Mouse (Mus musculus): ENCODE measurements around the gene Gm6217. TPM values are rescaled to one million over a fixed set of nuclear protein-coding genes. Genes with fewer than 3 reads are reported as not detected.
"Not testable (repeated sequence)": the region's sequence is repeated elsewhere in the genome, so short reads cannot be mapped to it uniquely, and the experiment has no call there.

Gene Gm6217
- polyA plus RNA-seq, 1 experiment from 2014 or later: not detected

DNA sequence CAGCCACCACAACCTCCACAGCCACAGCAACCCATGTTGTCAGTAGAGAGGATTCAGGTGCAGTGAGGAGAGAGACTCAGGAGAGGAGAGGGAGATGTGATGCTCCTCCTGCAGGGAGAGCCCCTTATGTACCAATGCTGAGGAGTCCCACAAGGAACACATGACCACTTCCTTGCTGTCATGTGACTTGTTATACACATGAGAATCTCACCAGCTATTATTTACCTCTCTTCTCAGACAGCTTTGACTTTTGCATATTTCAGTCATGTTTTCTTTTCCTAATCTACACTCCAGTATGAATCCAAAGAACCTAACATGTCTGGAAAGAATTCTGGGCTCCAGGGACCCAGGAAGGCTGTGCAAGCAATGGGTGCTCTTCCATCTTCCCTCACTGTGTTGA, 24.7 kb upstream of the Gm6217 start, which contains the start of gene Gm7544:
Gm7544 (minus strand) TSS at position 101 of the 400 bp plus-strand sequence.
- not testable (repeated sequence) for H3K4me2 ChIP-seq; H3K9me3 ChIP-seq (ENCODE audit: control insufficient read depth, low read length); ATAC-seq (replicated peaks; ENCODE audit: low FRiP score); H3K9ac ChIP-seq (ENCODE audit: low read depth, low read length); H3K36me3 ChIP-seq (ENCODE audit: control insufficient read depth, insufficient read depth, low read length); DNase-seq (ENCODE audit: low spot score); H3K27ac ChIP-seq (ENCODE audit: low read depth, low read length); H3K4me1 ChIP-seq (replicated peaks; ENCODE audit: control insufficient read depth, insufficient read depth, low read length); H3K27me3 ChIP-seq (replicated peaks; ENCODE audit: control insufficient read depth, insufficient read depth, low read length); H3K4me3 ChIP-seq (ENCODE audit: low read depth, low read length)

DNA sequence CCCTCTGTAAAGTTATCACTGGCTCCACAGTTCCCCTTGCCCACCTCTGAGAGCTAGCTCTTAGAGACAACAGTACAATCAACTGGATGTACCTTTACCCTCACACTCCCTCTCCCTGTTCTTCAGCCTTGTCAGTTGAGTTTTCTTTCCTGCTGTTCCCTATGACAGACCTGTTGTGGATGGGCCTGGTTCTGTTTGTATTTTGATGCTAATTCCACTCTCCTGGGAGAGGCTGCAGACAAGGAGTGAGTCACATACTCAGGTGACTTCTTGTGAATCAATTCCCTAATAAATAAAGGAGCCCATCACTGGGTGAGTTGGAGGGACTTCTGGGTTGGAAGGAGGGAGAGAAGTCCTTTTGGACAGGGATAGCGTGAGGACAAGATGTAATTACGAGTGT, 17.4 kb upstream of the Gm6217 start:
- Histone ChIP-seq H3K4me2 (no peak overlapping the region), H3K9ac (ENCODE audit: low read depth, low read length) (no peak overlapping the region), H3K4me1 (replicated peaks; ENCODE audit: control insufficient read depth, insufficient read depth, low read length) (no peaks in the 10 kb centered on the region), H3K4me3 (ENCODE audit: low read depth, low read length) (no peak overlapping the region), H3K27ac (ENCODE audit: low read depth, low read length) (no peak overlapping the region), H3K36me3 (ENCODE audit: control insufficient read depth, insufficient read depth, low read length) (no peaks in the 10 kb centered on the region), H3K9me3 (ENCODE audit: control insufficient read depth, low read length) (no peaks in the 10 kb centered on the region), H3K27me3 (replicated peaks; ENCODE audit: control insufficient read depth, insufficient read depth, low read length) (no peaks in the 10 kb centered on the region)
- WGBS: 86% methylated on average over 2 of the region's 2 CpGs
- ATAC-seq (replicated peaks; ENCODE audit: low FRiP score) (no peak), DNase-seq (ENCODE audit: low spot score) (no peak)

DNA sequence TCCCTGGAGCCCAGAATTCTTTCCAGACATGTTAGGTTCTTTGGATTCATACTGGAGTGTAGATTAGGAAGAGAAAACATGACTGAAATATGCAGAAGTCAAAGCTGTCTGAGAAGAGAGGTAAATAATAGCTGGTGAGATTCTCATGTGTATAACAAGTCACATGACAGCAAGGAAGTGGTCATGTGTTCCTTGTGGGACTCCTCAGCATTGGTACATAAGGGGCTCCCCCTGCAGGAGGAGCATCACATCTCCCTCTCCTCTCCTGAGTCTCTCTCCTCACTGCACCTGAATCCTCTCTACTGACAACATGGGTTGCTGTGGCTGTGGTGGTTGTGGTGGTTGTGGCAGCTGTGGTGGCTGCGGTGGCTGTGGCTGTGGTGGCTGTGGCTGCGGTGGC, 14.8 kb upstream of the Gm6217 start:
- not testable (repeated sequence) for ATAC-seq (replicated peaks; ENCODE audit: low FRiP score)

GRCm38 (mm10) chr1:82943295-82943694, 12.1 kb upstream of the Gm6217 start, which contains the start of gene A030003K21Rik:
Gene A030003K21Rik, minus strand, starts transcription at chr1:82943388.
- not testable (repeated sequence) for H3K9me3 ChIP-seq (ENCODE audit: control insufficient read depth, low read length); H3K4me1 ChIP-seq (replicated peaks; ENCODE audit: control insufficient read depth, insufficient read depth, low read length); H3K27ac ChIP-seq (ENCODE audit: low read depth, low read length); H3K36me3 ChIP-seq (ENCODE audit: control insufficient read depth, insufficient read depth, low read length); DNase-seq (ENCODE audit: low spot score); H3K27me3 ChIP-seq (replicated peaks; ENCODE audit: control insufficient read depth, insufficient read depth, low read length); ATAC-seq (replicated peaks; ENCODE audit: low FRiP score); H3K4me2 ChIP-seq; H3K9ac ChIP-seq (ENCODE audit: low read depth, low read length); H3K4me3 ChIP-seq (ENCODE audit: low read depth, low read length)
- no CpG with 5 or more reads among the region's 6 CpGs for WGBS

More for the DNA sequence above, 14.8 kb upstream of the Gm6217 start:
- not testable (repeated sequence) for DNase-seq (ENCODE audit: low spot score); H3K4me2 ChIP-seq; H3K4me3 ChIP-seq (ENCODE audit: low read depth, low read length); H3K36me3 ChIP-seq (ENCODE audit: control insufficient read depth, insufficient read depth, low read length); H3K27me3 ChIP-seq (replicated peaks; ENCODE audit: control insufficient read depth, insufficient read depth, low read length); H3K9ac ChIP-seq (ENCODE audit: low read depth, low read length); H3K9me3 ChIP-seq (ENCODE audit: control insufficient read depth, low read length); H3K4me1 ChIP-seq (replicated peaks; ENCODE audit: control insufficient read depth, insufficient read depth, low read length); H3K27ac ChIP-seq (ENCODE audit: low read depth, low read length)
- 91% methylated on average over 2 of the region's 2 CpGs for WGBS

GRCm38 (mm10) chr1:82942505-82942904, 11.3 kb upstream of the Gm6217 start:
- H3K27me3 ChIP-seq (replicated peaks; ENCODE audit: control insufficient read depth, insufficient read depth, low read length); DNase-seq (ENCODE audit: low spot score); H3K9ac ChIP-seq (ENCODE audit: low read depth, low read length); H3K4me3 ChIP-seq (ENCODE audit: low read depth, low read length); H3K27ac ChIP-seq (ENCODE audit: low read depth, low read length); H3K4me2 ChIP-seq; ATAC-seq (replicated peaks; ENCODE audit: low FRiP score); H3K4me1 ChIP-seq (replicated peaks; ENCODE audit: control insufficient read depth, insufficient read depth, low read length); H3K9me3 ChIP-seq (ENCODE audit: control insufficient read depth, low read length); H3K36me3 ChIP-seq (ENCODE audit: control insufficient read depth, insufficient read depth, low read length): not testable (repeated sequence)
- 78% methylated on average over 1 of the region's 2 CpGs for WGBS

GRCm38 (mm10) chr1:82938666-82939065, 7.5 kb upstream of the Gm6217 start:
- WGBS: 88% methylated on average over 5 of the region's 5 CpGs
- Histone ChIP-seq H3K4me1 (replicated peaks; ENCODE audit: control insufficient read depth, insufficient read depth, low read length) (no peaks in the 10 kb centered on the region), H3K4me3 (ENCODE audit: low read depth, low read length) (no peak overlapping the region), H3K9me3 (ENCODE audit: control insufficient read depth, low read length) (peaks cover 5% of the 10 kb centered on the region; the same call in 1 of the 2 replicates), H3K4me2 (no peak overlapping the region), H3K36me3 (ENCODE audit: control insufficient read depth, insufficient read depth, low read length) (no peaks in the 10 kb centered on the region), H3K27me3 (replicated peaks; ENCODE audit: control insufficient read depth, insufficient read depth, low read length) (no peaks in the 10 kb centered on the region), H3K27ac (ENCODE audit: low read depth, low read length) (no peak overlapping the region), H3K9ac (ENCODE audit: low read depth, low read length) (no peak overlapping the region)
- DNase-seq (ENCODE audit: low spot score) (no peak), ATAC-seq (replicated peaks; ENCODE audit: low FRiP score) (no peak)

GRCm38 (mm10) chr1:82930558-82930957, 641 bp downstream of the Gm6217 start:
- not testable (repeated sequence) for H3K9ac ChIP-seq (ENCODE audit: low read depth, low read length); H3K4me2 ChIP-seq; H3K9me3 ChIP-seq (ENCODE audit: control insufficient read depth, low read length); H3K27me3 ChIP-seq (replicated peaks; ENCODE audit: control insufficient read depth, insufficient read depth, low read length); H3K4me3 ChIP-seq (ENCODE audit: low read depth, low read length); ATAC-seq (replicated peaks; ENCODE audit: low FRiP score); H3K27ac ChIP-seq (ENCODE audit: low read depth, low read length); H3K36me3 ChIP-seq (ENCODE audit: control insufficient read depth, insufficient read depth, low read length); DNase-seq (ENCODE audit: low spot score); H3K4me1 ChIP-seq (replicated peaks; ENCODE audit: control insufficient read depth, insufficient read depth, low read length)
- 78% methylated on average over 2 of the region's 3 CpGs for WGBS

DNA sequence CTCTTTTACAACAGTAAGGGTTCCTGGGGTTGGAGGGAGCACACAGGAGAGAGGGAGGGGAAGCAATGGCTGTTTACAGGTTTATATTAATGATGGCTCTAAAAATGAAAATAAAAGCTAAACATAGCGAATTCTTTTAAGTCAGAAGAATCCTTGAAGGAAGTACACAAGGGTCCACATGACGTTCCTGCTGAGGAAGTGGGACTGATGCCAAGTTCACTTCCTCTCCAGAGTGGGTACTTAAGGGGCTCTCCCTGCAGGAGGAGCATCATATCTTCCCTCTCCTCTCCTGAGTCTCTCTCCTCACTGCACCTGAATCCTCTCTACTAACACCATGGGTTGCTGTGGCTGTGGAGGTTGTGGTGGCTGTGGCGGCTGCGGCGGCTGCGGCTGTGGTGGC, 6.5 kb downstream of the Gm6217 start, which contains the start of gene A030014E15Rik:
A030014E15Rik (plus strand) TSS at position 268 of the 400 bp plus-strand sequence.
- no peak for ATAC-seq (replicated peaks; ENCODE audit: low FRiP score)

DNA sequence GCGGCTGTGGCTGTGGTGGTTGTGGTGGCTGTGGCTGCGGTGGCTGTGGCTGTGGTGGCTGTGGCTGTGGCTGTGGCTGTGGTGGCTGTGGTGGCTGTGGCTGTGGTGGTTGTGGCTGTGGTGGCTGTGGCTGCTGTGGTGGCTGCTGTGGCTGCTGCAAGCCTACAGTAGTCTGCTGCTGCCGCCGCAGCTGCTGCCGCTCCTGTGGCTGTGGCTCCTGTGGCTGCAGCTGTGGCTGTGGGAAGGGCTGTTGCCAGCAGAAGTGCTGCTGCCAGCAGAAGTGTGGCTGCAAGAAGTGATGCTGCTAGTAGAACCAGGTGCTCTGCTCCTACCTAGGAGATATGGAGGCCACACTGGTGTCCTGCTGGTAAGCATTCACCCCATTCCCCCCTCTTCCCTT, 17.8 kb downstream of the Gm6217 start:
- 82% methylated on average over 5 of the region's 5 CpGs for WGBS
- H3K4me2 ChIP-seq: not testable (repeated sequence)

More for the DNA sequence above, 6.5 kb downstream of the Gm6217 start, which contains the start of gene A030014E15Rik:
- Histone ChIP-seq H3K4me3 (ENCODE audit: low read depth, low read length) (no peak within 1 kb of the TSS), H3K4me1 (replicated peaks; ENCODE audit: control insufficient read depth, insufficient read depth, low read length) (no peaks in the 10 kb centered on the region), H3K36me3 (ENCODE audit: control insufficient read depth, insufficient read depth, low read length) (no peaks in the 10 kb centered on the region), H3K4me2 (no peak within 1 kb of the TSS), H3K27me3 (replicated peaks; ENCODE audit: control insufficient read depth, insufficient read depth, low read length) (no peaks in the 10 kb centered on the region; the same call in 1 of the 2 replicates), H3K9ac (ENCODE audit: low read depth, low read length) (no peak within 1 kb of the TSS), H3K27ac (ENCODE audit: low read depth, low read length) (no peak within 1 kb of the TSS), H3K9me3 (ENCODE audit: control insufficient read depth, low read length) (no peaks in the 10 kb centered on the region)
- no peak for DNase-seq (ENCODE audit: low spot score)
- 84% methylated on average over 6 of the region's 6 CpGs for WGBS

More for the DNA sequence above, 17.8 kb downstream of the Gm6217 start:
- ATAC-seq (replicated peaks; ENCODE audit: low FRiP score); H3K9me3 ChIP-seq (ENCODE audit: control insufficient read depth, low read length); H3K36me3 ChIP-seq (ENCODE audit: control insufficient read depth, insufficient read depth, low read length); DNase-seq (ENCODE audit: low spot score); H3K27ac ChIP-seq (ENCODE audit: low read depth, low read length); H3K27me3 ChIP-seq (replicated peaks; ENCODE audit: control insufficient read depth, insufficient read depth, low read length); H3K9ac ChIP-seq (ENCODE audit: low read depth, low read length); H3K4me3 ChIP-seq (ENCODE audit: low read depth, low read length); H3K4me1 ChIP-seq (replicated peaks; ENCODE audit: control insufficient read depth, insufficient read depth, low read length): not testable (repeated sequence)
